Mouse (Mus musculus) forebrain, embryonic 12.5 days (tissue): ENCODE results near the gene Cap1. TPM values are rescaled to one million over a fixed set of nuclear protein-coding genes. Genes with fewer than 3 reads are reported as not detected.

Experiments
- ATAC-seq: fragments of 200-750 bp; cut with Nextera tagmentation; 2 replicates; pipeline ENCODE4 v1.8.0; 2017; ENCODE audit warnings: moderate TSS enrichment; ENCODE audit not compliant: low FRiP score
- H3K27ac ChIP-seq: fragments of 300-500 bp; sonication (generic); 2 replicates; pipeline ENCODE4 v1.5.1; 2016; ENCODE audit warnings: mild to moderate bottlenecking
- H3K27me3 ChIP-seq: fragments of 300-500 bp; sonication (generic); 2 replicates; pipeline ENCODE4 v1.6.1; 2016; ENCODE audit warnings: mild to moderate bottlenecking
- H3K36me3 ChIP-seq: fragments of 300-500 bp; sonication (generic); replicated peaks from 2 replicates; pipeline ENCODE4 v1.6.1; 2016; ENCODE audit warnings: mild to moderate bottlenecking
- H3K4me1 ChIP-seq: fragments of 300-500 bp; sonication (generic); 2 replicates; pipeline ENCODE4 v1.6.1; 2016
- H3K4me2 ChIP-seq: fragments of 300-500 bp; sonication (generic); 2 replicates; pipeline ENCODE4 v1.6.1; 2016; ENCODE audit warnings: mild to moderate bottlenecking, moderate library complexity
- H3K4me3 ChIP-seq: fragments of 300-500 bp; sonication (generic); replicated peaks from 2 replicates; pipeline ENCODE4 v1.5.1; 2016; ENCODE audit warnings: mild to moderate bottlenecking
- H3K9ac ChIP-seq: fragments of 300-500 bp; sonication (generic); 2 replicates; pipeline ENCODE4 v1.6.1; 2016; ENCODE audit warnings: mild to moderate bottlenecking
- H3K9me3 ChIP-seq: fragments of 300-500 bp; sonication (generic); 2 replicates; pipeline ENCODE4 v1.6.1; 2016
- WGBS: fragments of 180-500 bp; shearing (Covaris S2); methylation state at CpG from one replicate; pipeline ENCODE4 v1.1.7; 2016; 5-methylcytosine and 5-hydroxymethylcytosine counted together
- polyA plus RNA-seq: library from polyadenylated mRNA; unstranded; fragments of >200 nt; fragmentation: Nextera tagmentation; extraction: Ambion mirVana; gene quantifications from 2 replicates; pipeline ENCODE4 v1.2.1, GENCODE M21; 2016

The Cap1 gene
- polyA plus RNA-seq, 1 experiment from 2014 or later = 28.1 TPM

GRCm38 (mm10) chr4:122884051-122884450 is 1.8 kb downstream of the Cap1 start:
- H3K27ac ChIP-seq = no peak overlapping the region
- H3K36me3 ChIP-seq = no peaks in the 10 kb centered on the region
- ATAC-seq = no peak
- peak overlapping the region; percentile 77 for H3K4me2 ChIP-seq
- 86% methylated on average over 2 of the region's 2 CpGs for WGBS
- peak overlapping the region; percentile 70; the same call in 1 of the 2 replicates for H3K9ac ChIP-seq
- H3K9me3 ChIP-seq = no peaks in the 10 kb centered on the region
- no peaks in the 10 kb centered on the region for H3K27me3 ChIP-seq
- peak overlapping the region; percentile 79; the same call in 1 of the 2 replicates for H3K4me3 ChIP-seq
- peaks cover 19% of the 10 kb centered on the region for H3K4me1 ChIP-seq

GRCm38 (mm10) chr4:122883294-122883693 is 2.6 kb downstream of the Cap1 start:
- no peak overlapping the region for H3K9ac ChIP-seq
- peaks cover 19% of the 10 kb centered on the region for H3K4me1 ChIP-seq
- no peak overlapping the region for H3K4me3 ChIP-seq
- no peaks in the 10 kb centered on the region for H3K27me3 ChIP-seq
- 94% methylated on average over 3 of the region's 3 CpGs for WGBS
- ATAC-seq = no peak
- H3K4me2 ChIP-seq = no peak overlapping the region
- H3K9me3 ChIP-seq = no peaks in the 10 kb centered on the region
- no peak overlapping the region for H3K27ac ChIP-seq
- no peaks in the 10 kb centered on the region for H3K36me3 ChIP-seq

GRCm38 (mm10) chr4:122882544-122882943 is 3.3 kb downstream of the Cap1 start:
- peaks cover 19% of the 10 kb centered on the region for H3K4me1 ChIP-seq
- H3K27ac ChIP-seq = no peak overlapping the region
- H3K36me3 ChIP-seq = no peaks in the 10 kb centered on the region
- no peaks in the 10 kb centered on the region for H3K9me3 ChIP-seq
- no peak overlapping the region for H3K4me3 ChIP-seq
- H3K4me2 ChIP-seq = no peak overlapping the region
- H3K9ac ChIP-seq = no peak overlapping the region
- ATAC-seq = no peak
- H3K27me3 ChIP-seq = no peaks in the 10 kb centered on the region
- WGBS = 81% methylated on average over 3 of the region's 3 CpGs

GRCm38 (mm10) chr4:122878333-122879070 is 7.4 kb downstream of the Cap1 start:
- Histone ChIP-seq H3K4me3 (no peak overlapping the region), H3K27ac (no peak overlapping the region), H3K9me3 (no peaks in the 10 kb centered on the region), H3K4me2 (no peak overlapping the region), H3K27me3 (no peaks in the 10 kb centered on the region), H3K36me3 (no peaks in the 10 kb centered on the region), H3K9ac (no peak overlapping the region), H3K4me1 (no peaks in the 10 kb centered on the region)
- no peak for ATAC-seq
- WGBS = 99% methylated on average over 2 of the region's 2 CpGs

- peaks cover 33% of the 10 kb centered on the region for H3K36me3 ChIP-seq
- H3K4me1 ChIP-seq = no peaks in the 10 kb centered on the region
- H3K9me3 ChIP-seq = no peaks in the 10 kb centered on the region
- 90% methylated on average over 4 of the region's 4 CpGs for WGBS
- H3K27me3 ChIP-seq = no peaks in the 10 kb centered on the region
- H3K4me3 ChIP-seq = no peak overlapping the region
- no peak overlapping the region for H3K4me2 ChIP-seq
- no peak overlapping the region for H3K27ac ChIP-seq
- no peak for ATAC-seq
- no peak overlapping the region for H3K9ac ChIP-seq
Observed at GRCm38 (mm10) chr4:122873512-122873911, 12.3 kb downstream of the Cap1 start.

- no peak for ATAC-seq
- WGBS = 89% methylated on average over 5 of the region's 5 CpGs
Observed at GRCm38 (mm10) chr4:122873003-122873402, 12.9 kb downstream of the Cap1 start.

GRCm38 (mm10) chr4:122871989-122872388 is 13.9 kb downstream of the Cap1 start:
- Histone ChIP-seq H3K27me3 (no peaks in the 10 kb centered on the region), H3K9ac (no peak overlapping the region), H3K9me3 (no peaks in the 10 kb centered on the region), H3K4me2 (no peak overlapping the region), H3K36me3 (peaks cover 45% of the 10 kb centered on the region), H3K4me3 (no peak overlapping the region), H3K4me1 (no peaks in the 10 kb centered on the region), H3K27ac (no peak overlapping the region)
- 88% methylated on average over 2 of the region's 2 CpGs for WGBS
- no peak for ATAC-seq

More at GRCm38 (mm10) chr4:122873003-122873402, 12.9 kb downstream of the Cap1 start:
- no peaks in the 10 kb centered on the region for H3K9me3 ChIP-seq
- H3K27ac ChIP-seq = no peak overlapping the region
- H3K4me2 ChIP-seq = no peak overlapping the region
- no peaks in the 10 kb centered on the region for H3K4me1 ChIP-seq
- no peak overlapping the region for H3K9ac ChIP-seq
- no peaks in the 10 kb centered on the region for H3K27me3 ChIP-seq
- H3K4me3 ChIP-seq = no peak overlapping the region
- H3K36me3 ChIP-seq = peaks cover 38% of the 10 kb centered on the region

- H3K4me2 ChIP-seq = no peak overlapping the region
- H3K27ac ChIP-seq = no peak overlapping the region
- H3K4me1 ChIP-seq = no peaks in the 10 kb centered on the region
- no peak for ATAC-seq
- no peaks in the 10 kb centered on the region for H3K9me3 ChIP-seq
- no peak overlapping the region for H3K4me3 ChIP-seq
- 91% methylated on average over 11 of the region's 11 CpGs for WGBS
- H3K36me3 ChIP-seq = peaks cover 50% of the 10 kb centered on the region
- H3K9ac ChIP-seq = no peak overlapping the region
- no peaks in the 10 kb centered on the region for H3K27me3 ChIP-seq
Observed at GRCm38 (mm10) chr4:122871269-122871668, 14.6 kb downstream of the Cap1 start.

GRCm38 (mm10) chr4:122870741-122871140 is 15.1 kb downstream of the Cap1 start:
- Histone ChIP-seq H3K27ac (no peak overlapping the region), H3K4me2 (no peak overlapping the region), H3K4me3 (no peak overlapping the region), H3K9ac (no peak overlapping the region), H3K4me1 (no peaks in the 10 kb centered on the region), H3K27me3 (no peaks in the 10 kb centered on the region), H3K36me3 (peaks cover 55% of the 10 kb centered on the region), H3K9me3 (no peaks in the 10 kb centered on the region)
- WGBS = 92% methylated on average over 5 of the region's 5 CpGs
- ATAC-seq = no peak

- ATAC-seq = no peak
- H3K36me3 ChIP-seq = peaks cover 63% of the 10 kb centered on the region
Observed at GRCm38 (mm10) chr4:122870027-122870426, 15.8 kb downstream of the Cap1 start.

GRCm38 (mm10) chr4:122868041-122868440 is 17.8 kb downstream of the Cap1 start:
- H3K36me3 ChIP-seq = peaks cover 82% of the 10 kb centered on the region

More at GRCm38 (mm10) chr4:122870027-122870426, 15.8 kb downstream of the Cap1 start:
- H3K27ac ChIP-seq = no peak overlapping the region
- no peak overlapping the region for H3K4me3 ChIP-seq
- no peak overlapping the region for H3K9ac ChIP-seq
- H3K9me3 ChIP-seq = no peaks in the 10 kb centered on the region
- H3K27me3 ChIP-seq = no peaks in the 10 kb centered on the region
- H3K4me1 ChIP-seq = no peaks in the 10 kb centered on the region
- no peak overlapping the region for H3K4me2 ChIP-seq

GRCm38 (mm10) chr4:122861836-122862235 is 24.0 kb downstream of the Cap1 start:
- no peak for ATAC-seq
- H3K4me1 ChIP-seq = no peaks in the 10 kb centered on the region
- H3K4me3 ChIP-seq = no peak overlapping the region
- no peak overlapping the region for H3K27ac ChIP-seq
- no peaks in the 10 kb centered on the region for H3K27me3 ChIP-seq
- no peaks in the 10 kb centered on the region for H3K9me3 ChIP-seq
- H3K36me3 ChIP-seq = peaks cover 88% of the 10 kb centered on the region
- no peak overlapping the region for H3K9ac ChIP-seq
- H3K4me2 ChIP-seq = no peak overlapping the region
- WGBS = 95% methylated on average over 4 of the region's 4 CpGs

More at GRCm38 (mm10) chr4:122868041-122868440, 17.8 kb downstream of the Cap1 start:
- no peak overlapping the region for H3K27ac ChIP-seq
- H3K9me3 ChIP-seq = no peaks in the 10 kb centered on the region
- no peak overlapping the region for H3K4me2 ChIP-seq
- WGBS = 100% methylated on average over 1 of the region's 1 CpGs
- no peak for ATAC-seq
- H3K27me3 ChIP-seq = no peaks in the 10 kb centered on the region
- no peak overlapping the region for H3K4me3 ChIP-seq
- no peaks in the 10 kb centered on the region for H3K4me1 ChIP-seq
- H3K9ac ChIP-seq = no peak overlapping the region

GRCm38 (mm10) chr4:122859096-122859674 is 26.7 kb downstream of the Cap1 start:
- Histone ChIP-seq H3K9ac (no peak overlapping the region), H3K36me3 (peaks cover 87% of the 10 kb centered on the region), H3K4me3 (no peak overlapping the region), H3K4me2 (no peak overlapping the region), H3K27me3 (no peaks in the 10 kb centered on the region), H3K4me1 (no peaks in the 10 kb centered on the region), H3K27ac (no peak overlapping the region), H3K9me3 (no peaks in the 10 kb centered on the region)
- ATAC-seq = no peak
- 89% methylated on average over 6 of the region's 6 CpGs for WGBS
